Mouse (Mus musculus) small intestine, adult 2 months (tissue): ENCODE results near the gene Pitx3.

Experiments
- CTCF ChIP-seq: fragments of 200-500 bp; IDR thresholded peaks from 2 replicates; pipeline ENCODE4 v1.5.1; 2012; ENCODE audit warnings: low read depth, mild to moderate bottlenecking, control low read depth, inconsistent platforms, low read length, moderate library complexity, mixed read lengths; ENCODE audit not compliant: insufficient replicate concordance, insufficient read length; ENCODE audit errors: extremely low read depth
- POLR2A ChIP-seq: fragments of 200-500 bp; IDR thresholded peaks from 2 replicates; pipeline ENCODE4 v1.6.1; 2012; ENCODE audit warnings: low read depth, mild to moderate bottlenecking, control low read depth, inconsistent platforms, low read length, moderate library complexity

DNA sequence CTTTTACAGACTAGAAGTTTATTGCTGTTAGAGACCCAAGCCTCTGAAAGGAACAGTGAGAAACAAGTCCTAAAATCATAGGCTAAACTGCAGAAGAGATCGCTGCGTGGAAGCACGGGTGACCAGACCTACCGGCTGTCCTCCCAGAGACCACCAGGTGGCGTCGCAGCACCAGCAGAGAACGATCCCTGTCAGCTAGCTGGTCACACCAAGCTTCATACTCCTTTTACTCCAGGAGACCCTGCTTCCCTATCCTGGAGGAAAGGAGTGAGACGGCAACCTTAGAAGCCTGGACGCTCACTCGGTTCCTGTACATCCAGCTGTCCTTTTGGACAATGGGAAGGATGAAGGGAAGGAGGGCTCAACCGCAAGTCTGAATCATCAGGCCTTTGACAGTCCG is 12.8 kb downstream of the Pitx3 start:
- TF ChIP-seq CTCF (peak; percentile 98), POLR2A (no peak)
